Comparison of ENCODE assay signal across 8 mouse cellular contexts in the genomic region with DNA sequence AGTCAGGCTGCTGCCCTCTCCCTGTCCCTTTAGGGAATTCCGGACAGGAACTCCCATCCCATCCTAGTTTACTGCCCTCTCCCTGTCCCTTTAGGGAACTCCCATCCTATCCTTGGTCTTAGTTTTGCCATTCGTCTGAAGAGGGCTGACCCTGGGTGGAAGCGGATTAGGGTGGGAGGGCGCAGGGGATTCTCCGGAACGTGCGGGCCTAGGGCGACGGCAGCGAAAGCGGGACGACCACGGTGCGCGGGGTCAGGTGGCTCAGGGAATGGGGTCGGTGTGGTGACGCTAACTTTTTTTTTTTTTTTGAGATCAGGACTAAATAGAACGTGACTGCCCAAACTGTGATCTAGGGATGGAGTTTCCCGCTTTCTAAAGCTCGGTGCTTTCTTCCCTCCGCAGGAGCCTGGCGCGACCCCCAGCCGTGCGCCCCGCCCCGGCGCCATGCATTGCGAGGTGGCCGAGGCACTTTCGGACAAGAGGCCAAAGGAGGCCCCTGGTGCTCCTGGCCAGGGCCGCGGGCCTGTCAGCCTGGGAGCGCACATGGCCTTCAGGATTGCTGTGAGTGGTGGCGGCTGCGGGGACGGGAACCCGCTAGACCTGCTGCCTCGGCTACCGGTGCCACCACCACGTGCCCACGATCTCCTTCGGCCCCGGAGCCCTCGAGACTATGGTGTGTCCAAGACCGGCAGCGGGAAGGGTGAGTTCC. TPM values are rescaled to one million over a fixed set of nuclear protein-coding genes. Genes with fewer than 3 reads are reported as not detected.
DNase-seq lines count a peak whose midpoint lies in the region; ATAC-seq and TF ChIP-seq lines count a peak whose summit lies in the region.

No protein-coding gene starts in this region.

- H3K27ac ChIP-seq in hindbrain, postnatal 0 days = no peak overlapping the region
- H3K27ac ChIP-seq in midbrain, embryonic 12.5 days (replicated peaks) = no peak overlapping the region

- peak overlapping the region; percentile 65 for H3K4me3 ChIP-seq in hindbrain, postnatal 0 days (ENCODE audit: low read length)
- H3K4me3 ChIP-seq in midbrain, embryonic 12.5 days = peak overlapping the region; percentile 68

- peak; percentile 37 for TF ChIP-seq CTCF in hindbrain, postnatal 0 days (IDR thresholded peaks at IDR 0.05; ENCODE audit: low read depth)

- H3K4me2 ChIP-seq in hindbrain, postnatal 0 days (ENCODE audit: low read depth, low read length) = peak overlapping the region; percentile 87
- H3K4me2 ChIP-seq in midbrain, embryonic 12.5 days (replicated peaks) = peak overlapping the region; percentile 96

- no peaks in the 10 kb centered on the region for H3K9me3 ChIP-seq in hindbrain, postnatal 0 days (ENCODE audit: low read length)
- no peaks in the 10 kb centered on the region for H3K9me3 ChIP-seq in midbrain, embryonic 12.5 days

- H3K4me1 ChIP-seq in hindbrain, postnatal 0 days (ENCODE audit: insufficient read depth, low read length) = peaks cover 5% of the 10 kb centered on the region; the same call in 1 of the 2 replicates
- peaks cover 23% of the 10 kb centered on the region for H3K4me1 ChIP-seq in midbrain, embryonic 12.5 days

- no peak for ATAC-seq in hindbrain, postnatal 0 days
- no peak for ATAC-seq in midbrain, embryonic 12.5 days (ENCODE audit: low FRiP score, low read depth)
- no peak for ATAC-seq in monocyte, adult 5-6 weeks (replicated peaks; ENCODE audit: insufficient number of reproducible peaks, low FRiP score, low TSS enrichment, poor library complexity, severe bottlenecking)

- WGBS in hindbrain, postnatal 0 days = 2% methylated on average over 47 of the region's 47 CpGs
- 1% methylated on average over 47 of the region's 47 CpGs for WGBS in midbrain, embryonic 12.5 days

- peaks cover 7% of the 10 kb centered on the region; the same call in 1 of the 2 replicates for H3K27me3 ChIP-seq in hindbrain, postnatal 0 days (ENCODE audit: insufficient read depth, low read length)
- H3K27me3 ChIP-seq in midbrain, embryonic 12.5 days = peaks cover 76% of the 10 kb centered on the region

- peak overlapping the region; percentile 66; the same call in 1 of the 2 replicates for H3K9ac ChIP-seq in hindbrain, postnatal 0 days (replicated peaks; ENCODE audit: low read length)
- peak overlapping the region; percentile 65 for H3K9ac ChIP-seq in midbrain, embryonic 12.5 days (replicated peaks)

- H3K36me3 ChIP-seq in hindbrain, postnatal 0 days (ENCODE audit: insufficient read depth, low read length) = no peaks in the 10 kb centered on the region
- H3K36me3 ChIP-seq in midbrain, embryonic 12.5 days = no peaks in the 10 kb centered on the region

- peak; percentile 41 for DNase-seq in embryo, embryonic 11 days
- DNase-seq in embryo, embryonic 10 days (ENCODE audit: low spot score) = no peak
- peak; percentile 36 for DNase-seq in ZHBTc4 (ENCODE audit: low read depth, low spot score)
- no peak for DNase-seq in hindbrain, postnatal 0 days (ENCODE audit: low spot score)
- DNase-seq in cerebellum, postnatal 36 days = no peak
- no peak for DNase-seq in adrenal gland, postnatal 4 days (ENCODE audit: low spot score in 2 of 2)

RNA-seq across cellular contexts. Expression of gene Glis1, which starts 1.0 kb away (rescaled TPM):
- 2.8 and 11.9 TPM in 2 replicates for total RNA-seq in hindbrain, postnatal 0 days (2014; rRNA removed)
- 2.1 and 4.1 TPM in 2 replicates for polyA plus RNA-seq in hindbrain, postnatal 0 days (2015; fragmentation: Nextera tagmentation; extraction: Ambion mirVana)
- polyA plus RNA-seq in midbrain, embryonic 12.5 days (2016; fragmentation: Nextera tagmentation; extraction: Ambion mirVana) = 2.4 and 3.3 TPM in 2 replicates
- total RNA-seq in monocyte, adult 5-6 weeks (2017) = 0.19 TPM in 1 of 3 replicates, not detected in the others
- total RNA-seq in adrenal gland, postnatal 4 days (2021) = 1 to 10 TPM; 1.7 to 3.5 TPM

Comparison
In these comparisons a context has a peak if more than half of its experiments do, and no peak if none do; other contexts are left out.
1. DNase-seq: peak in embryo, embryonic 11 days (single experiment) and ZHBTc4 (single experiment); none in embryo, embryonic 10 days (single experiment), hindbrain, postnatal 0 days (single experiment), cerebellum, postnatal 36 days (0 of 2) and adrenal gland, postnatal 4 days (0 of 2).